Mouse (Mus musculus) midbrain, postnatal 0 days (tissue): ENCODE measurements at regions not wholly inside any gene's neighbourhood (a gene's known extent, or its start where the extent isn't known, plus 50 kb on each side); places are given as distances from the start of the nearest gene placed in this dataset.

Experiments used
- ATAC-seq: fragments of 200-750 bp; cut with Nextera tagmentation; 2 replicates; pipeline ENCODE4 v1.8.0; 2017; ENCODE audit warnings: moderate number of reproducible peaks, mild to moderate bottlenecking, moderate TSS enrichment, moderate library complexity; ENCODE audit not compliant: low FRiP score
- DNase-seq: peaks from one replicate; pipeline ENCODE4 v3.0.0-alpha.2; 2015; ENCODE audit warnings: low spot score
- H3K27ac ChIP-seq: fragments of 300-500 bp; sonication (generic); 2 replicates; pipeline ENCODE4 v1.5.1; 2014; ENCODE audit warnings: low read depth, mild to moderate bottlenecking, low read length, mixed read lengths
- H3K27me3 ChIP-seq: fragments of 300-500 bp; sonication (generic); 2 replicates; pipeline ENCODE4 v1.6.1; 2014; ENCODE audit warnings: low read length, control low read depth, mixed read lengths; ENCODE audit not compliant: insufficient read depth
- H3K36me3 ChIP-seq: fragments of 300-500 bp; sonication (generic); 2 replicates; pipeline ENCODE4 v1.6.1; 2014; ENCODE audit warnings: low read length, control low read depth, mixed read lengths; ENCODE audit not compliant: insufficient read depth
- H3K4me1 ChIP-seq: fragments of 300-500 bp; sonication (generic); 2 replicates; pipeline ENCODE4 v1.6.1; 2014; ENCODE audit warnings: mild to moderate bottlenecking, control low read depth, antibody characterized with exemption, low read length, mixed read lengths; ENCODE audit not compliant: insufficient read depth
- H3K4me2 ChIP-seq: fragments of 300-500 bp; sonication (generic); 2 replicates; pipeline ENCODE4 v1.6.1; 2014; ENCODE audit warnings: low read depth, mild to moderate bottlenecking, low read length, mixed read lengths; ENCODE audit not compliant: poor library complexity, severe bottlenecking
- H3K4me3 ChIP-seq: fragments of 300-500 bp; sonication (generic); 2 replicates; pipeline ENCODE4 v1.5.1; 2014; ENCODE audit warnings: low read depth, mild to moderate bottlenecking, low read length, moderate library complexity
- H3K9ac ChIP-seq: fragments of 300-500 bp; sonication (generic); replicated peaks from 2 replicates; pipeline ENCODE4 v1.6.1; 2014; ENCODE audit warnings: mild to moderate bottlenecking, low read length, moderate library complexity, mixed read lengths; ENCODE audit not compliant: poor library complexity, severe bottlenecking
- H3K9me3 ChIP-seq: fragments of 300-500 bp; sonication (generic); 2 replicates; pipeline ENCODE4 v1.6.1; 2016; ENCODE audit warnings: low read length, control low read depth
- CTCF ChIP-seq: IDR thresholded peaks from 2 replicates; pipeline ENCODE4 v1.5.1; 2016; ENCODE audit warnings: antibody characterized with exemption, mild to moderate bottlenecking
- WGBS: fragments of 180-500 bp; shearing (Covaris S2); extraction: QIAGEN DNeasy Blood & Tissue Kit; methylation state at CpG from one replicate; pipeline ENCODE4 v1.1.7; 2014; 5-methylcytosine and 5-hydroxymethylcytosine counted together

- H3K4me3 ChIP-seq, result no peak overlapping the region
- H3K27me3 ChIP-seq, result peaks cover 41% of the 10 kb centered on the region
- H3K9me3 ChIP-seq, result no peaks in the 10 kb centered on the region
- H3K9ac ChIP-seq, result no peak overlapping the region
- 13% methylated on average over 5 of the region's 5 CpGs for WGBS
- 0 out of 2 replicates have a peak, but pooled peaks have one; percentile 47 for ATAC-seq
- peak; percentile 84 for DNase-seq
- peak; percentile 86 for TF ChIP-seq CTCF
- H3K27ac ChIP-seq, result no peak overlapping the region
- no peak overlapping the region for H3K4me2 ChIP-seq
- no peaks in the 10 kb centered on the region for H3K36me3 ChIP-seq
- no peaks in the 10 kb centered on the region for H3K4me1 ChIP-seq
These were observed 310.5 kb downstream of the Parp8 start for GRCm38 (mm10) chr13:116714809-116715208.

- Histone ChIP-seq H3K27ac (no peak overlapping the region), H3K4me3 (peak overlapping the region; percentile 15; the same call in 1 of the 2 replicates), H3K36me3 (no peaks in the 10 kb centered on the region), H3K9me3 (no peaks in the 10 kb centered on the region), H3K4me2 (peak overlapping the region; percentile 34), H3K4me1 (no peaks in the 10 kb centered on the region), H3K9ac (no peak overlapping the region), H3K27me3 (peaks cover 54% of the 10 kb centered on the region)
- ATAC-seq (peak; percentile 49), DNase-seq (peak; percentile 89)
- peak; percentile 90 for TF ChIP-seq CTCF
- WGBS, result under 1% methylated on average over 24 of the region's 24 CpGs
These were observed 313.3 kb downstream of the Parp8 start for GRCm38 (mm10) chr13:116711866-116712593.

GRCm38 (mm10) chr13:116711148-116711865 is 314.0 kb downstream of the Parp8 start:
- 2% methylated on average over 22 of the region's 22 CpGs for WGBS
- H3K4me3 ChIP-seq, result peak overlapping the region; percentile 15; the same call in 1 of the 2 replicates
- TF ChIP-seq CTCF, result no peak
- H3K4me2 ChIP-seq, result peak overlapping the region; percentile 34
- H3K27me3 ChIP-seq, result peaks cover 61% of the 10 kb centered on the region
- H3K4me1 ChIP-seq, result no peaks in the 10 kb centered on the region
- H3K36me3 ChIP-seq, result no peaks in the 10 kb centered on the region
- DNase-seq, result no peak
- H3K27ac ChIP-seq, result no peak overlapping the region
- no peak overlapping the region for H3K9ac ChIP-seq
- no peak for ATAC-seq
- H3K9me3 ChIP-seq, result no peaks in the 10 kb centered on the region

- no peaks in the 10 kb centered on the region; the same call in 1 of the 2 replicates for H3K4me1 ChIP-seq
- 9% methylated on average over 7 of the region's 7 CpGs for WGBS
- H3K36me3 ChIP-seq, result no peaks in the 10 kb centered on the region
- H3K27ac ChIP-seq, result no peak overlapping the region
- no peak overlapping the region for H3K9ac ChIP-seq
- no peak for TF ChIP-seq CTCF
- no peak overlapping the region for H3K4me3 ChIP-seq
- H3K27me3 ChIP-seq, result peaks cover 66% of the 10 kb centered on the region
- H3K4me2 ChIP-seq, result no peak overlapping the region
- no peak for ATAC-seq
- no peaks in the 10 kb centered on the region for H3K9me3 ChIP-seq
- DNase-seq, result no peak
These were observed 315.7 kb downstream of the Parp8 start for GRCm38 (mm10) chr13:116709671-116710070.

GRCm38 (mm10) chr13:116708846-116709245 is 316.5 kb downstream of the Parp8 start:
- Histone ChIP-seq H3K27ac (no peak overlapping the region), H3K4me3 (no peak overlapping the region), H3K9ac (no peak overlapping the region), H3K36me3 (no peaks in the 10 kb centered on the region), H3K4me2 (no peak overlapping the region), H3K4me1 (no peaks in the 10 kb centered on the region; the same call in 1 of the 2 replicates), H3K9me3 (no peaks in the 10 kb centered on the region), H3K27me3 (peaks cover 71% of the 10 kb centered on the region)
- ATAC-seq (no peak), DNase-seq (no peak)
- no peak for TF ChIP-seq CTCF
- WGBS, result 2% methylated on average over 16 of the region's 16 CpGs

- no peak overlapping the region for H3K4me3 ChIP-seq
These were observed 316.9 kb downstream of the Parp8 start for GRCm38 (mm10) chr13:116708456-116708780.

More at GRCm38 (mm10) chr13:116708456-116708780, 316.9 kb downstream of the Parp8 start:
- H3K4me1 ChIP-seq, result no peaks in the 10 kb centered on the region; the same call in 1 of the 2 replicates
- DNase-seq (no peak), ATAC-seq (no peak)
- WGBS, result under 1% methylated on average over 7 of the region's 7 CpGs
- H3K27me3 ChIP-seq, result peaks cover 73% of the 10 kb centered on the region
- H3K9ac ChIP-seq, result no peak overlapping the region
- no peak overlapping the region for H3K4me2 ChIP-seq
- no peak overlapping the region for H3K27ac ChIP-seq
- no peak for TF ChIP-seq CTCF
- no peaks in the 10 kb centered on the region for H3K9me3 ChIP-seq
- no peaks in the 10 kb centered on the region for H3K36me3 ChIP-seq
